Mouse (Mus musculus) stomach, embryonic 14.5 days (tissue): ENCODE data around the gene Gpr88. TPM values are rescaled to one million over a fixed set of nuclear protein-coding genes. Genes with fewer than 3 reads are reported as not detected.
A peak's percentile ranks its signal among the peaks of the same experiment; 100 is the strongest.

Source experiments
- ATAC-seq: fragments of 200-750 bp; cut with Nextera tagmentation; 2 replicates; pipeline ENCODE4 v1.8.0; 2017; ENCODE audit warnings: low read depth, moderate TSS enrichment; ENCODE audit not compliant: insufficient number of reproducible peaks, insufficient read depth, low FRiP score
- H3K27ac ChIP-seq: fragments of 300-500 bp; sonication (generic); 2 replicates; pipeline ENCODE4 v1.5.1; 2014; ENCODE audit warnings: mild to moderate bottlenecking, low read length, moderate library complexity, mixed read lengths
- H3K27me3 ChIP-seq: fragments of 300-500 bp; sonication (generic); 2 replicates; pipeline ENCODE4 v1.6.1; 2014; ENCODE audit warnings: low read length, control low read depth, mixed read lengths; ENCODE audit not compliant: control insufficient read depth, insufficient read depth
- H3K36me3 ChIP-seq: fragments of 300-500 bp; sonication (generic); 2 replicates; pipeline ENCODE4 v1.6.1; 2014; ENCODE audit warnings: mild to moderate bottlenecking, control low read depth, low read length, moderate library complexity, mixed read lengths; ENCODE audit not compliant: control insufficient read depth, insufficient read depth
- H3K4me1 ChIP-seq: fragments of 300-500 bp; sonication (generic); 2 replicates; pipeline ENCODE4 v1.6.1; 2014; ENCODE audit warnings: low read length, control low read depth, mixed read lengths; ENCODE audit not compliant: control insufficient read depth, insufficient read depth
- H3K4me2 ChIP-seq: fragments of 300-500 bp; sonication (generic); replicated peaks from 2 replicates; pipeline ENCODE4 v1.6.1; 2014; ENCODE audit warnings: low read depth, low read length, control low read depth
- H3K4me3 ChIP-seq: fragments of 300-500 bp; sonication (generic); 2 replicates; pipeline ENCODE4 v1.5.1; 2014; ENCODE audit warnings: low read depth, low read length, control low read depth
- H3K9ac ChIP-seq: fragments of 300-500 bp; sonication (generic); replicated peaks from 2 replicates; pipeline ENCODE4 v1.6.1; 2014; ENCODE audit warnings: low read depth, mild to moderate bottlenecking, control low read depth, low read length, moderate library complexity, mixed read lengths
- H3K9me3 ChIP-seq: fragments of 300-500 bp; sonication (generic); 2 replicates; pipeline ENCODE4 v1.6.1; 2016; ENCODE audit warnings: low read depth, low read length, control low read depth; ENCODE audit not compliant: control insufficient read depth
- WGBS: fragments of 180-500 bp; shearing (Covaris S2); extraction: QIAGEN DNeasy Blood & Tissue Kit; methylation state at CpG from one replicate; pipeline ENCODE4 v1.1.7; 2014; 5-methylcytosine and 5-hydroxymethylcytosine counted together
- polyA plus RNA-seq: library from polyadenylated mRNA; unstranded; fragments of >200 nt; fragmentation: Nextera tagmentation; extraction: Ambion mirVana; gene quantifications from 2 replicates; pipeline ENCODE4 v1.2.1, GENCODE M21; 2014

Gene Gpr88
- polyA plus RNA-seq, 1 experiment from 2014 or later: 2.1 TPM

- Histone ChIP-seq H3K4me1 (0 out of 2 replicates have a peak, but pooled peaks cover 3% of the 10 kb centered on the region), H3K27ac (no peak overlapping the region), H3K9ac (no peak overlapping the region), H3K4me3 (no peak overlapping the region), H3K27me3 (no peaks in the 10 kb centered on the region), H3K9me3 (no peaks in the 10 kb centered on the region), H3K36me3 (peaks cover 4% of the 10 kb centered on the region; the same call in 1 of the 2 replicates), H3K4me2 (no peak overlapping the region)
- 96% methylated on average over 4 of the region's 4 CpGs for WGBS
- no peak for ATAC-seq
These were observed 31.4 kb upstream of the Gpr88 start for GRCm38 (mm10) chr3:116284735-116285134.

- 0 out of 2 replicates have a peak, but pooled peaks cover 3% of the 10 kb centered on the region for H3K4me1 ChIP-seq
- no peaks in the 10 kb centered on the region for H3K9me3 ChIP-seq
- H3K4me3 ChIP-seq: no peak overlapping the region
- H3K36me3 ChIP-seq: peaks cover 4% of the 10 kb centered on the region; the same call in 1 of the 2 replicates
- no peak for ATAC-seq
- 64% methylated on average over 2 of the region's 2 CpGs for WGBS
- H3K4me2 ChIP-seq: no peak overlapping the region
- H3K27me3 ChIP-seq: no peaks in the 10 kb centered on the region
- no peak overlapping the region for H3K9ac ChIP-seq
- no peak overlapping the region for H3K27ac ChIP-seq
These were observed 30.7 kb upstream of the Gpr88 start for GRCm38 (mm10) chr3:116283996-116284395.

GRCm38 (mm10) chr3:116281663-116282062 is 28.4 kb upstream of the Gpr88 start:
- Histone ChIP-seq H3K4me1 (0 out of 2 replicates have a peak, but pooled peaks cover 3% of the 10 kb centered on the region), H3K4me2 (no peak overlapping the region), H3K9ac (no peak overlapping the region), H3K4me3 (no peak overlapping the region), H3K27ac (no peak overlapping the region), H3K27me3 (no peaks in the 10 kb centered on the region), H3K36me3 (peaks cover 4% of the 10 kb centered on the region; the same call in 1 of the 2 replicates), H3K9me3 (no peaks in the 10 kb centered on the region)
- no peak for ATAC-seq
- 93% methylated on average over 6 of the region's 6 CpGs for WGBS

GRCm38 (mm10) chr3:116277146-116277545 is 23.8 kb upstream of the Gpr88 start:
- H3K36me3 ChIP-seq: peaks cover 4% of the 10 kb centered on the region; the same call in 1 of the 2 replicates
- no peak overlapping the region for H3K4me3 ChIP-seq
- H3K4me1 ChIP-seq: no peaks in the 10 kb centered on the region
- H3K9ac ChIP-seq: no peak overlapping the region
- H3K27me3 ChIP-seq: no peaks in the 10 kb centered on the region
- H3K9me3 ChIP-seq: no peaks in the 10 kb centered on the region
- H3K4me2 ChIP-seq: no peak overlapping the region
- WGBS: 85% methylated on average over 8 of the region's 8 CpGs
- no peak for ATAC-seq
- H3K27ac ChIP-seq: no peak overlapping the region

- no peak overlapping the region for H3K27ac ChIP-seq
- no peak for ATAC-seq
- no peaks in the 10 kb centered on the region for H3K36me3 ChIP-seq
- H3K9ac ChIP-seq: no peak overlapping the region
- H3K4me1 ChIP-seq: no peaks in the 10 kb centered on the region
- no peak overlapping the region for H3K4me2 ChIP-seq
- H3K4me3 ChIP-seq: no peak overlapping the region
- H3K9me3 ChIP-seq: no peaks in the 10 kb centered on the region
- no peaks in the 10 kb centered on the region for H3K27me3 ChIP-seq
- 71% methylated on average over 6 of the region's 6 CpGs for WGBS
These were observed 18.4 kb upstream of the Gpr88 start for GRCm38 (mm10) chr3:116271679-116272078.

- WGBS: 95% methylated on average over 2 of the region's 2 CpGs
- H3K9me3 ChIP-seq: no peaks in the 10 kb centered on the region
- ATAC-seq: peak; percentile 75; the same call in 1 of the 2 replicates
- no peak overlapping the region for H3K27ac ChIP-seq
- H3K4me3 ChIP-seq: no peak overlapping the region
- no peak overlapping the region for H3K4me2 ChIP-seq
- no peaks in the 10 kb centered on the region for H3K36me3 ChIP-seq
- peaks cover 3% of the 10 kb centered on the region; the same call in 1 of the 2 replicates for H3K4me1 ChIP-seq
- H3K27me3 ChIP-seq: no peaks in the 10 kb centered on the region
- no peak overlapping the region for H3K9ac ChIP-seq
These were observed 13.8 kb upstream of the Gpr88 start for GRCm38 (mm10) chr3:116267036-116267654.

- no peak for ATAC-seq
- H3K9ac ChIP-seq: no peak overlapping the region
- H3K27me3 ChIP-seq: no peaks in the 10 kb centered on the region
- H3K4me1 ChIP-seq: peaks cover 3% of the 10 kb centered on the region; the same call in 1 of the 2 replicates
- no peak overlapping the region for H3K4me2 ChIP-seq
- 53% methylated on average over 3 of the region's 3 CpGs for WGBS
- H3K27ac ChIP-seq: peak overlapping the region; percentile 52; the same call in 1 of the 2 replicates
- H3K4me3 ChIP-seq: no peak overlapping the region
- no peaks in the 10 kb centered on the region for H3K9me3 ChIP-seq
- no peaks in the 10 kb centered on the region for H3K36me3 ChIP-seq
These were observed 13.1 kb upstream of the Gpr88 start for GRCm38 (mm10) chr3:116266360-116266759.

- Histone ChIP-seq H3K27me3 (no peaks in the 10 kb centered on the region), H3K4me2 (no peak overlapping the region), H3K9me3 (no peaks in the 10 kb centered on the region), H3K4me1 (peaks cover 3% of the 10 kb centered on the region; the same call in 1 of the 2 replicates), H3K9ac (no peak overlapping the region), H3K4me3 (no peak overlapping the region), H3K36me3 (no peaks in the 10 kb centered on the region), H3K27ac (no peak overlapping the region)
- WGBS: 82% methylated on average over 1 of the region's 1 CpGs
- ATAC-seq: no peak
These were observed 10.7 kb upstream of the Gpr88 start for GRCm38 (mm10) chr3:116263977-116264376.
